Mouse (Mus musculus): Measurements from ENCODE around the gene Cyp4x1.
"Not testable (repeated sequence)": the region's sequence is repeated elsewhere in the genome, so short reads cannot be mapped to it uniquely, and the experiment has no call there.

Cyp4x1 gene

DNA sequence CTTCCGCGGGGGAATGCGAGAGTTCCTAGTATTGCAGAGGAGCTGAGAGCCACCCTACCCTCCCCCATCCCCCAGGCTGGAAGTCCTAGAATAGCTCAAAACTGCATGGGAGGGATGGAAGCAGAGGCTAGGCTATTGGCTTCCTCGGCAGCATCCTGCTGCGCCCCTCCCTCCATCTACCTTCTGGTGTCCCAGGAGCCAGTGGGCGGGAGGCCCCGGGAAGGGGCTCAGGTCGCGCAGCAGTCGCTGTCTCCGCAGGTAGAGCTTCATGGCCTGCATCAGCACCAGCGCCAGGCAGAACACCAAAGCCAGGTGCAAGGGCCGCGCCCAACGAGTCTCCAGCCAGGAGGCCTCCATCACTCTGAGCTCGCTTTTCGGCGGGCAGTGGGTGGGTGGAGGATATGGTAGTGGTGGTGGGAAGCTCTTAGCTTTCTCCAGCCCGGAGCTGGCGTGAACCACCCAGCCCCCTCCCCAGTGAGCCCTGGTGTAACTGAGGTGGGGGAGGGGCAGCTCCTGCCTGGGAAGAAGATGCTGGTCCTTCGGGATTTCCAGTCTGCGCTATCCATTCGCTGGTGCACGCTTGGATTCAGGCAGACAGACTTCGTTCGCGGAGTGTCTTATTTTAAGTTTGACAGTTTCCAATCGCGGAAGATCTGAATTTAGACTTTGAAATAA is at the start of gene Cyp4x1:
Cyp4x1 (minus strand) TSS at position 661 of the 675 bp plus-strand sequence.
- no peak for DNase-seq (ENCODE audit: low spot score in 2 of 2)

DNA sequence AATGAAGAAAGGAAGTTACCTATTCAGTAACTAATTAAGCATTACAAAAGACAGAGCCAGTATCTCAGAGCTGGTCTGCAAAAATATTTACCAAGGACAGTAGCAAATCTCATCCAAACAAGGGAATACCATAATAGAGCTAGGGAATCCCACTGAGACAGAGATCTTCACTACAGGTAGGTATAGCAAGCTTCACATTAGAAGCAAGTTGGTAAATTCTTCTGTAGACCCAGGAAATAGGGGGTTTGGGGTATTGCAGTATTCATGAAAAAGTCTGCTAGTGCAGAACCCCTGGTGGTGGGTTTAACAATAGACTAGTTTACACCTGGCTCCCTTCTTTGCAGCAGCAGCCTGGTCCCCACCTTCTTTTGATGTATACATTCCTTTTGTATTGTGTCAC is 42.1 kb upstream of the Cyp4x1 start:
- not testable (repeated sequence) for DNase-seq (ENCODE audit: low spot score in 2 of 2)

DNA sequence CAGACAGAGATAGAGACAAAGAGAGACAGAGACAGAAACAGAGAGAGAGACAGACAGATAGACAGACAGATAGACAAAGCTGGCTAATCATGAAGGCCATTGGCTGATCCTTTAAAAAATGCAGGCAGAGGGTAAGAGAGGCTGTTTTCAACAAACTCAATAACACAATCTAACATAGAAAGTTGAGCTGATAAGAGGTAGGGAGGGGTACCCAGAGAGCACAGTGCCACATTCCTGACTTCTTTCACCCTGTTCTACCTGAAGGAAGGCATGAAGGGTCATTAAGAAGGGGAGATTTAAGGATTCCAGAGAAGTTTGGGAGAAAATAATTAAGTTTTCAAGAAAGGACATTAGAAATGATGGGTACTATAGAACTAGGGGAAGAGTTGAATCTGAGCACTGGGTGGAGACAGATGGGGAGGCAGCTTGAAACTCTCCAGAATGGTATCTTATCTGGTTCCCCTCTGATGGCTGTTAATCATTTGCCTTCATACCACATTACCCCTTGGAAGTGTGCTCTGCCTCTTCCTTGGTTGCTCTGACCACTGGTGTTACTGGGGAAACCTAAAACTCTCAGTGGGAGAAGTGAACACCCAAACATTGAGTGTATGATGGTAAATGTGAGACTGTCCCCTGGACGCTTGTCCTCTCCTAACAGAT is 40.7 kb upstream of the Cyp4x1 start:
- no peak for DNase-seq (ENCODE audit: low spot score in 2 of 2)

DNA sequence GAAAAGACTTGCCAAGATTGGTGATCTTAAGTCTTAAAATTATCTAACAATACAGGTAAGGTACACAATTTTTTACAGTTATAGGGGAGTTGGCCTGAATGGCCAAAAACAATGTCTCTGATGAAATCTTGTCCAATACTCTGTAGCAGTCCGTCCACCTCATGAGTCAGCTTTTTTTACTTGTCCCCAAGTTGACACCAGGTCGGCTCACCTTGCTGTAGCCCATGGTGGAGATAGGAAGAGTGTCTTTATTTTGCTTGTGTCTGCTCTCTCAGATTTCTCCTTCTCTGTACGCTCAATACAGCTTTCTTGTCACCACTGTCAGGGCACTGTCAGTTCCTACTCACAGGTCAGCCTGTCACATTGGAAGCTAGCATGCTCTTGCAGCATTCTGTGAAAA is 24.9 kb upstream of the Cyp4x1 start:
- DNase-seq (ENCODE audit: low spot score in 2 of 2), result not testable (repeated sequence)

DNA sequence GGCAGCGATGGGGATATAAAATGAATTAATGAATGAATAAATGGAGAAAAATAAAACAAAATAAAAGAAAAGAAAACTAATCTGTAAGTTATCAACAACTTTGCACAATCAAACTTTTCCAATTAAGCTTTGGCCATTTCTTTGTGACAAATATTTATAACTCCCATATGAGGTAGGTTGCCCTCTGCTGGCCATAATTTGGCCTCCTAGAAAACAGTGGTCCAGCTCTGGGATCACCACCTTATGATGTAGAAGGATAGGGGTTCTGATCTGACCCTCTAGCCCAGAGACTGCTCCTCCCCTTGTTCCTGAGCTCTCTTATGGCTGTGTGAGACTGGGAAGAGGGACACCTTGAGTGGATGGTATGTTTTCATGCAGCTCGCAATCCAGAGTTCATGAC is 20.6 kb upstream of the Cyp4x1 start:
- no peak for DNase-seq (ENCODE audit: low spot score in 2 of 2)

DNA sequence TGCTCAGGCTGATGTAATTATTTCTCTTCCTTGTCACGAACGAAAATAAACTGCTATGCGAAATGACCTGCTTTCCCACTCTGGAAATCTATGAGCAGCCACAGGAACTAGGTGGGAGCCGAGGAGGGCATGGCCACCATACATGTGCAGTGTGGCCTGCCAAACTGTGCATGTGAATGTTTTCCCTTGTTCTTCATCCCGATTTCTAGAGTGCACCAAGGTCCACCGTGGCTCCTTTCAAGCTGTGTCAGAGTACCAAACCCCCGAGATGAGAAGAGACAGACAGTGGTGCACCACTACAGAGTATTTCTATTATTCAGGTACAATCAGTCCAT is 182 bp upstream of the Cyp4x1 start:
- DNase-seq (ENCODE audit: low spot score in 2 of 2), result no peak

DNA sequence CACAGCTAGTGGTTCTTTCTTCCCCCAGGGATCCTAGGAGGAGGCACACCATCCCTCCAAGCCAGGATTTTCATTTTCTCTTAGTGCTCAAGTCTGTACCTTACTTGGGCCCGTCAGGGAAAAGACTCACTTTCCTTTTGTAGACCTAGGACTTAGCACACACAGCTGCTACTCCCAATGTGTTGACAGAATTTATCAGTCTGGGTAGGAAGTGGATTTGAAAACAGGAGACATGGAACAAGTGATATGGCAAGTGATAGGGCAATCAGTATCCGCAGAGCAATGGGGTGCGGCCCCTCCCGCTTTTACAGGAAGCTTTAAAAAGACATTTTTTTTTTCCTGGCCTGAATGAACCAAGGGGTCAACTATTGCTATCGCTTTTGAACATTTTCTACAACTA is 996 bp downstream of the Cyp4x1 start:
- DNase-seq (ENCODE audit: low spot score in 2 of 2), result no peak

DNA sequence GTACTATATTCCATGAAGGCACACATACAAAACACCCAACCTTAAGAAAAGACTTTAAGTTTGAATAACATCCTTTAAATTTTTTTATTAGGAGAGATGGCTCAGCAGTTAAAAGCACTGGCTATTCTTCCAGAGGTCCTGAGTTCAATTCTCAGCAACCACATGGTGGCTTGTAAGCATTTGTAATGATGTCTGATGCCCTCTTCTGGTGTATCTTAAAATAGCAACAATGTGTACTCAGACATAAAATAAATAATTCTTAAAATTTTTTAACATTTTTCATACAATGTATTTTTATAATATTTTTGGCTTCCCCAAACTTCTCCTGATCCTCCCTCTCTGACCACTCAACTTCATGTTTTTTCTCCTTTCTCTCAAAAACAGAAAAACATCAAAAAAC is 9.4 kb downstream of the Cyp4x1 start:
- no peak for DNase-seq (ENCODE audit: low spot score in 2 of 2)

DNA sequence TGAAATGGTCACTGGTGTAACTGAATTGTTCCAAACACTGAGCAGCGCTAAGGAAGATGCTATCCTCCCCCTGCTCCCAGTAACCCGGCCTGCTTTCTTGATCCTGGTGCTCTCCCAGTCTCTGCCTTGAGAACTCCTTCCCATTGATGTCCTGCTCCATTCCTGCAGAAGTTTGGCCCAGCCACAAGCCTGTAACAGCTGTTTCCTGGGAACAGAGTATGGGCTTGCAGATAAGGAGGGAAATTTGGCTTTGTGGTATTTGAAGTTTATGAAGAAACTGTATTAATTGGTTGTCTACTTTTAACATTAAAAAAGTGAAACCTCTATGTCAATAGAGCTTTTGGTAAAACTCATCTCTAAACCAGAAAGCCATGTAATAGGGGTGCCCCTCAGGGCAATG is 10.6 kb downstream of the Cyp4x1 start:
- DNase-seq (ENCODE audit: low spot score in 2 of 2), result no peak

DNA sequence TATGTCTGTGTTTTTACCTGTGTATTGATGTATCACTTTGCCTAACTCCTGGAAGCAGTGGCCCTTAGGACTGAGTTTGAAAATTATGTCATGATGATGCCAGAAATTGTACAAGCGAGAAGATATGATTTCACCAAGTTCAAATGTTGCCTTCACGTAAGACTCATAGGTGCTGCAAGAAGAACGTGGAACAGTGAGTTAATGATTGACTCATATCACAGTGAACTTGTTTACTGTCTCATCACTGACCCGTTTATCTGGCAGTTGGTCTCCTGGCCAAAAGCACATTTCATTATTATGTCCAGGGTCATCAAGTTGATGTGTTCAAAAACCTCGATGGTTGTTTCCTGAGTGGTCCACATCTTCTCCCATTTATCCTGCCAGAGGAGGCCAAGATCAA is 12.5 kb downstream of the Cyp4x1 start:
- no peak for DNase-seq (ENCODE audit: low spot score in 2 of 2)

DNA sequence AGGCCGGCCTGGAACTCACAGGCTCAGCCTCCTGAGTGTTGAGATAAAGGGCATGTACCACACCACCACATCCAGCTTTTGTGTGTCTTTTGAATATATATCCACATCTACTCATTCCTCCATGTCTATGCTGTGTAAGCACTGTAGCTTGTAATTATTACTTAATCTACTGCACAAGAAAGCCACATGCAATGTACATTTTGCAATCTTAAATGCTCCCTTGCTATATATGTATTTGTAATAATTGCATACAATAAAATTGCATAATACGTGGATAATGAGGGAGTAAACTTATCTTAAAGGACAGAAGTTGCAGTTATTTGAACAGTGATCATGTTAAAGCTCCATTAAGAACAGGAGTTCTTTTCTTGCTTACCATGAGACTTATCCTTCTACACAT is 12.9 kb downstream of the Cyp4x1 start:
- no peak for DNase-seq (ENCODE audit: low spot score in 2 of 2)

DNA sequence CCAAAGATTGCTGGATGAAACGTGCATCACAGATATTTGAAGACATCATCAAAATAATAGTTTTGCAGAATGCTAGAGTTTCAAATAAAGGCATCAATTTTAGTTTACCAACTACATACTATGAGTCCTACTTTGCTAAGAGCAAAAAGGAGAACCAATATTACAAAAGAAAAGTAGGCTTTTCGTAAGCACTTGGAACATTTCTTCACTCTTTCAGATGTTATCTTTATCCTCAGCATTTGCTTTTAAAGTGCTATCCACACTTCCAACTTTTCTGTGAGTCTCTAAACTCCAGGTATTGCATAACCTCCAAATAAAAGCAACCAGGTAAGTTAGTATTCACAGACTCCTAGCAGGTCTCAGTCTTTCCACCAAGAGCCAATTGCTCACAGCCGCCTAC is 14.4 kb downstream of the Cyp4x1 start:
- DNase-seq (ENCODE audit: low spot score in 2 of 2), result no peak

DNA sequence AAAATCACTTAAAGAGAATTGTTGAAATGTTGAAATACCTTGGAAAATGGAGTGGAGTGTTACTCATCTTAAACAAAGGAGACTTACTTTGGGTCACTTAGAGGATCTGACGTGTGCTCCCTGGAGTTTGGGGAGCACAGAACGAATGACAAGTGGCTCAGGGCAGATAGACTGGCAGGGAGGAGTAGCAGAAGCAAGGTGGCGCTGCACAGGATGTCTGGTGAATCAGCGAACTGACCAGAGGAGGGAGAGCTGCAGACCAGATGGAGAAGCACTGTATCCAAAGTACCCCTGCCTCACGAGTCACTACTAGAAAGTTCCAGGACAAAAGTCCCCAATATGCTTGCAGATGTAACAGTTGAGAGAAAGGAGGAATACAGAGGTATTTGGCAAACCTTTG is 20.8 kb downstream of the Cyp4x1 start:
- no peak for DNase-seq (ENCODE audit: low spot score in 2 of 2)

DNA sequence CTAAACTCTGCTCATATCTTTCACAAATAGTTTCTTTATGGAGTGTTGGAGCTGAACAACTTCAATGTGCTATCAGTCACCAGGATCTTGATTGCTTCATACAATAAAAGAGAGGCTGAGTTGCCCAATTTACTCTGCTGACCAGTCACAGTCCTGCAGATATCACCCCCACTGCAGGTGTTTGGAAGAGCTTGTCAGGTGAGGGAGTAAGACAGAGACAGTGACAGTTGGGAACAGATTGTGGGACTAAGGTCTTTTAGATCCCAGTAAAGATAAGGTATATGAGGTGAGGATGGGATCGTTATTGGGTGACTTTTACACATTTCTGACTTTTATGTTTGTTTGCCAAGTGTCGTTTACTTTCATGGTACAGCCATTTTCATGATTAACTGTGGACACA is 22.9 kb downstream of the Cyp4x1 start:
- DNase-seq (ENCODE audit: low spot score in 2 of 2), result no peak

DNA sequence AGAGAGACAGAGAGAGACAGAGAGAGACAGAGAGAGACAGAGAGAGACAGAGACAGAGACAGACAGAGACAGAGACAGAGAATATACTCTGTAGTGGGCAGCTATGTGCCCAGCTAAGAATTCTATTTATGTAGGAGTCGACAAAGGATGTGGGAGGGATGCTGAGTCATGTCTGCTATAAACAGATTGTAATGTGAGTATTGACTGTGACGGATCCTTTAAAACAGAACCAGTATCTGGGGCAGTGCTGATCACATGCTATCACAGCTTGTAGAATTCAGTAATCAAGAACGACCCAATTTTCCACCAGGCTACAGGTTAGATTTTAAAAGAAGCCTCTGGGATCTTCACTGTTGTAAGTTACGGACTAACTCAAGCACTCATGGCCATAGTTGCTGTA is 30.6 kb downstream of the Cyp4x1 start:
- DNase-seq (ENCODE audit: low spot score in 2 of 2), result no peak

DNA sequence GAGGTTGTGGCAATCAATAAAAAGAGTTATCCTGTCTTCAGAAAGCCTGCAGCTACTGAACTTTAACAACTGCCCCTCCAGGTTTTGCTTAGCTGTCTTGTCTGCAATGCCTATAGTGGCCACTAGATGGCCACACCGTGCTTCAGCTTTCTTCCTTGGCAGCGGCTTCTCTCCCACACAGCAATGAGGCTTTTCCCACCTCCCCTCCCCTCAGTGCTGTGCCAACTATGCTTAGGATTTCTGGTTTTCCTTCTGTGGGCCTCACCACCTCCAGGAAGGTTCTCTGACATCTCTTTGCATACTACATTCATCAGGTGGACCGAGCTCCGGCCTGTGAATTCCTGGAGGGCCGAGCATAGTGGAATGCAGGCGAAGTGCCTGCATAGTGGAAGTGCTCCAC is 32.4 kb downstream of the Cyp4x1 start:
- DNase-seq (ENCODE audit: low spot score in 2 of 2), result no peak

DNA sequence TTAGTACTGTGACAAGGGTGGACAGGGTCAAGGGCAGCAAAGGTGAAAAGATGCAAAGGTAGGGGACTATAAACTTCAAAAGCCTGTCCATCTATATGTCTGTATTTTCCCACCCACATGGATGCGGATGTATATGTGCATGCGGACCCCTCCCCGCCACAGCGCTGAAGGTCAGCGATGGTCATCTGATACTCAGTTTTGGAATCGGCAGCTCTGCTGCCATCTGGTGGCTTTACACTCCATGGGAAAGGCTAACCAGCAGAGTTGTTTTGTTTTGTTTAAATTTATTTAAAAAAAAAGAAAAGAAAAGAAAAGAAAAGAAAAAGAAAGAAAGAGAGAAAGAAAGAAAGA is 37.0 kb downstream of the Cyp4x1 start:
- no peak for DNase-seq (ENCODE audit: low spot score in 2 of 2)

DNA sequence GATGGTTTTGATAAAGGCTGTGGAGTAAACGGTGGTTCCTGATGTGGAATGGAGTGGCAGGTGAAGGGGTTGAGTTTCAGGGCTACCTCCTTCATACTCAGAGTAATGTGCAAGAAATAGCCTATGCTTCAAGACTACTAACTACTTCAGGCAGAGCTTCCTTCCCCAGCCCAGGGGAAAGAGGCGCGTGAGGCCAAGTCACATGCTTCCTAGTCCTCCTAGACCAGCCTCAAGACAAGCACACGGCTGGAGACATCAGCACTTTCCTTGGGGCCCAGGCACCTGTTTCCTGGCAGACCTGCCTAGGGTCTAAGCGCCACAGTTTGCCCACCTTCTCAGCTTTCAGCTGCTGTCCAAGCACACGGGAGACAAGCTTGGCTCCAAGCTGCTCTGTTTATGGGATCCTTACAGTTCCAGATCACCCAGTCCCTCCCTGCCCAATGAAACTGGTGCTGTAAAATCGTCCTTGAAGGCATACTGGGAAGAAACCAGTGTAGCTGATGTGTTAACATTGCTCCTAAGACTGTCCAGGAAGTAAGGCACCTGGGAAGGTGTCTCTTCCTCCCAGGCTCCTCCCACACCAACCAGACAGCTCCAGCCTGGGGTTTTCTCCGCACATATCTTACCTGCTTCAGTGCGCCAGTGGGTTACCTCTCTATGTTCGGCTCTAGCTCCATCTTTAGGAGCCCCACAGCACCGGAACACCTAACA is 37.5 kb downstream of the Cyp4x1 start:
- DNase-seq (ENCODE audit: low spot score in 2 of 2), result no peak

DNA sequence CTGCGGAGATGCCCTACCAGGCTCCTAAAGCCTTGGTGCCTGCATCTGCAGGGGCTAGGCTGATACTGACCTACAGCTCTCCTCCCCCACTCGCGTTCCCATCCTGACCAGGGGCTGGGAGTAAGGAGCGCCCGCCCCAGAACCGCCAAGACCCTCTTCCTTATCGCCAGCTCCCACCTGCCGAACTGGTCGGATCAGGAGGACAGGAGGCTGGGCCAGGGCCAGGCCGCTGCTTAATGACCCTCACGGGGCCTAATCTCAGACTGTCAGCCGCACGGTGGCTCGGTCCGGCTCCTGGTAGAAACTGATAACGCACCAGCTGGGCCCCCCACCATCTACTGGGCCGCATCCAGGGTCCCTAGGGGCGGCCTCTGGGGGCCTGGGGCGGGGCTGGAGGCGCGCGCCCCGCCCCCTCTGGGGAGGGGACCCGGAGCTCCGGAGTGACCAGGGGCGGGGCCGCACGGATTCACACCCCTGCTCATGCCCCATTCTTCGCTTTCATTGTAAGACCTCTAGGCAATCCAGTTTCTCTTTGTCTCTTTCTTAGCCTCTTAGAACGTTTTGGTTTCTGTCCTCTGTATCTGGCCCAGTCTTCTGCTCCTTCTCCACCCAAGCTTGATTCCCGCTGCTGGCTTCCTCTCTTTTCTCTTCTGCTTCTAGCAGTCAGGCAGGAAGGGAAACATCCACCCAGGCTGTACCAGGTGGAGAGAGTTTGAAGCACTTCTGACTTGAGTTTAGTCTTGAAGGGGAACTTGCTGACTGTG is 38.2 kb downstream of the Cyp4x1 start:
- peak in 1 of 2 experiments; percentile 56 for DNase-seq (ENCODE audit: low spot score in 2 of 2)

DNA sequence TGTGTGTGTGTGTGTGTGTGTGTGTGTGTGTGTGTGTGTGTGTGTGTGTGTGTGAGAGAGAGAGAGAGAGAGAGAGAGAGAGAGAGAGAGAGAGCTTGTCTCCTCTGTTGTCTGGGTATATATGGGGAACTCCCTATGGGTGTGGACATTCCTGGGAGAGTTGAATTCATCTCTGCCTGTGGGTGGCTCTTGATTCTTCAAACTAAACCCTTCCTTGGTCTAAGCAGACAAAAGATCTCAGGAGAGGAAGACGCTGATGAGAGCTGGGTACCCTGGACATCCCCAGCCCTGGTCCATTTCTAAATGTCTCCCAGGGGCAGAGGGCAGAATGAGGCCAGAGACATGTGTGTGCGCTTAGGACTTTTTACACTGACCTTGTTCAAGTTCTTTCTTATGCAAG is 40.0 kb downstream of the Cyp4x1 start:
- DNase-seq (ENCODE audit: low spot score in 2 of 2), result no peak

DNA sequence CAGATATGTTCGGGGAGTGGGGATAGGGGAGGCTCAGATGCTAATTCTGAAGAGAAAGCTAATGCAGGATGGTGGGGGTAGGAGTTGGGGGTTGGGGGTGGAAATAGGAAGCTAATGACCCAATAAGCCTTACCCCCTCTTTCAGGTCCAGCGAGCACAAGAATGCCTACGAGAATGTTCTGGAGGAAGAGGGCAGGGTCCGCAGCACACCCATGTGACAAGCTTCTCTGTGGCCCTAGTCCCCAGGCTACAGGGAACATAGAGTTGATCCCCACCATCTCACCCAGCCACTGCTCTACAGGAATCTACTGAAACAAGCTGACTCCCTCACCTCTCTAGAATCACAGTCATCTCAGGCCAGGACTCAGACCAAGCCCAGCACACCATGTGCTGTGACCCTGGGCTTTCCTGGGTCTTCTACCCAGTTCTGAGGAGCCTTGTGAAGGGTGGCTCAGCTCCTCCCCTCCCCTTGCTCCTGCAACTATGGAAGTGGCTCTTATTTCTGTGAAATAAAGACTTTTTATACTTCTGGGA is 40.7 kb downstream of the Cyp4x1 start:
- DNase-seq (ENCODE audit: low spot score in 2 of 2), result no peak

DNA sequence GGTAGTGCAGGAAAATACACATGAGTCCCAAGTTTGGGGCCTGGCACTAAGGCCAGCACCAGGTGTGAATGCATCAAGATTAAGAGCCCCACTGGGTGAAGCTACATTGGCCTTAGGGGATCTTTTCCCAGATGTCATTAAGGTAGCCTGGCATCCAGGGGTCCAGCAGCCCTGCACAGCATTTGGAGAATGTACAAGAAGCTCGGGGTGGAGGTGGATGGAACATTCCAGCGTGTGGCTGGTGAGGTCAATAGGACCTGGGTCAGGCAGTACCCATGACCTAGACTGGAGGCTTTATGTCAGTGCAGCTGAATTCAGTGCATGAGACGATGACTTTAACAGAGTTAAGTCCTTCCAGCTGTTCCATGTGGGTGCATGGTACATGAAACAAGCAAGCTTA is 42.3 kb downstream of the Cyp4x1 start:
- no peak for DNase-seq (ENCODE audit: low spot score in 2 of 2)
